Mouse (Mus musculus) small intestine, adult 2 months (tissue): ENCODE data around the gene A2ml1.

Experiments used
- CTCF ChIP-seq: fragments of 200-500 bp; IDR thresholded peaks from 2 replicates; pipeline ENCODE4 v1.5.1; 2012; ENCODE audit warnings: low read depth, mild to moderate bottlenecking, control low read depth, inconsistent platforms, low read length, moderate library complexity, mixed read lengths; ENCODE audit not compliant: insufficient replicate concordance, insufficient read length; ENCODE audit errors: extremely low read depth
- POLR2A ChIP-seq: fragments of 200-500 bp; IDR thresholded peaks from 2 replicates; pipeline ENCODE4 v1.6.1; 2012; ENCODE audit warnings: low read depth, mild to moderate bottlenecking, control low read depth, inconsistent platforms, low read length, moderate library complexity

GRCm38 (mm10) chr6:128526601-128527000, 54.8 kb downstream of the A2ml1 start, which contains the start of gene Pzp:
- TF ChIP-seq CTCF (no peak), POLR2A (no peak)
